23 mouse cellular contexts compared by ENCODE assay signal in genomic region chr13:95887375-95887774, GRCm38 (mm10). TPM values are rescaled to one million over a fixed set of nuclear protein-coding genes. Genes with fewer than 3 reads are reported as not detected.
DNase-seq lines count a peak whose midpoint lies in the region; ATAC-seq and TF ChIP-seq lines count a peak whose summit lies in the region.
"Had no signal": no experiment of that assay in that cellular context is flagged by ENCODE, and none has a peak within 500 bp of the region (broad histone marks: within the 10 kb centered on the region; RNA-seq: fewer than 3 reads in every experiment).

No protein-coding gene starts in this region.

- no peak overlapping the region for H3K4me2 ChIP-seq in kidney, embryonic 16.5 days (replicated peaks; ENCODE audit: low read depth, low read length)
- H3K4me2 ChIP-seq in CH12.LX (ENCODE audit: insufficient read depth, low read depth, poor library complexity, severe bottlenecking), result no peak overlapping the region
- H3K4me2 ChIP-seq: embryonic facial prominence, embryonic 13.5 days; forebrain, embryonic 12.5 days; heart, embryonic 11.5 days; heart, embryonic 15.5 days; hindbrain, embryonic 13.5 days had no signal

- no peaks in the 10 kb centered on the region for H3K36me3 ChIP-seq in kidney, embryonic 16.5 days (ENCODE audit: insufficient read depth, low read length)
- no peaks in the 10 kb centered on the region for H3K36me3 ChIP-seq in CH12.LX (replicated peaks in 1 of 2; ENCODE audit: control insufficient read depth in 1 of 2, insufficient read depth in 1 of 2, low read length in 1 of 2)
- H3K36me3 ChIP-seq: embryonic facial prominence, embryonic 13.5 days; forebrain, embryonic 12.5 days; heart, embryonic 15.5 days; hindbrain, embryonic 13.5 days had no signal

- H3K27ac ChIP-seq in kidney, embryonic 16.5 days (ENCODE audit: low read length), result no peak overlapping the region
- H3K27ac ChIP-seq in CH12.LX (ENCODE audit: insufficient read depth, low read depth), result no peak overlapping the region
- H3K27ac ChIP-seq: embryonic facial prominence, embryonic 13.5 days; forebrain, embryonic 12.5 days; heart, embryonic 15.5 days; hindbrain, embryonic 13.5 days had no signal

- no peak overlapping the region for H3K9ac ChIP-seq in kidney, embryonic 16.5 days (replicated peaks; ENCODE audit: low read length)
- no peak overlapping the region for H3K9ac ChIP-seq in CH12.LX (ENCODE audit: insufficient read depth, low read depth)
- H3K9ac ChIP-seq: embryonic facial prominence, embryonic 13.5 days; forebrain, embryonic 12.5 days; heart, embryonic 15.5 days; hindbrain, embryonic 13.5 days had no signal

- dilution Hi-C loops in CH12.LX (cut with MboI; ENCODE audit: extremely low pct_ligation_motif_present, extremely low pct_unique_long_range_greater_than_20kb, low sequenced_read_pairs), result no loop called here

- WGBS in kidney, embryonic 16.5 days, result 83% methylated on average over 7 of the region's 7 CpGs

- in situ Hi-C loops in CH12.LX (cut with MboI; ENCODE audit: low pct_ligation_motif_present, low pct_unique_long_range_greater_than_20kb, low sequenced_read_pairs), result no loop called here

- H3K79me2 ChIP-seq in CH12.LX (replicated peaks; ENCODE audit: control insufficient read depth, extremely low read depth, insufficient read depth, poor library complexity, severe bottlenecking), result no peaks in the 10 kb centered on the region

- DNase-seq in adrenal gland, adult (ENCODE audit: inconsistent age in 2 of 2, low spot score in 1 of 2), result peak; percentile 28 to 62
- no peak for DNase-seq in adrenal gland, postnatal 4 days (ENCODE audit: low spot score in 2 of 2)
- peak; percentile 49 to 56 for DNase-seq in kidney, adult 8-10 months
- no peak for DNase-seq in CH12.LX (ENCODE audit: extremely low read depth)
- peak; percentile 45 to 73 for DNase-seq in kidney, postnatal 25 days
- no peak for DNase-seq in heart, adult 9 months (ENCODE audit: low spot score in 2 of 2)
- no peak for DNase-seq in retina, postnatal 1 day
- DNase-seq: B cell, adult 2 months; cerebellum, adult 11-12 months; cerebellum, adult 9-10 months; cerebellum, postnatal 36 days; gastrocnemius, postnatal 10 days; heart, postnatal 14 days had no signal

- no peak for ATAC-seq in kidney, embryonic 16.5 days (ENCODE audit: low FRiP score, low TSS enrichment)
- ATAC-seq: activated CD4-positive, CD25-positive, alpha-beta regulatory T cell, adult 4 months; CD4-positive, CD25-positive, alpha-beta regulatory T cell, adult 4 months; forebrain, embryonic 16.5 days; Patski had no signal

- no peak for TF ChIP-seq RAD21 in CH12.LX (IDR thresholded peaks at IDR 0.05; ENCODE audit: low read depth, low read length)

- no peak for TF ChIP-seq POLR2A in CH12.LX (IDR thresholded peaks at IDR 0.05; ENCODE audit: low read depth, low read length)

- no peak for TF ChIP-seq EP300 in CH12.LX (IDR thresholded peaks at IDR 0.05; ENCODE audit: low read length)

- peaks cover 19% of the 10 kb centered on the region for H3K4me1 ChIP-seq in kidney, embryonic 16.5 days (ENCODE audit: insufficient read depth, low read length)
- peaks cover 4 to 14% of the 10 kb centered on the region in 2 experiments; a peak in 3 of 4 replicates for H3K4me1 ChIP-seq in CH12.LX (ENCODE audit: control insufficient read depth in 1 of 2, insufficient read depth in 2 of 2)

- TF ChIP-seq CTCF in CH12.LX (conservative IDR thresholded peaks at IDR 0.05 in 1 of 2, IDR thresholded peaks at IDR 0.05 in 1 of 2; ENCODE audit: low read depth in 2 of 2, low read length in 2 of 2), result no peak

- no peak overlapping the region for H3K4me3 ChIP-seq in kidney, embryonic 16.5 days (ENCODE audit: low read length)
- H3K4me3 ChIP-seq in CH12.LX (replicated peaks in 1 of 3; ENCODE audit: low read depth in 2 of 3, low read length in 2 of 3, poor library complexity in 1 of 3), result no peak overlapping the region
- H3K4me3 ChIP-seq: embryonic facial prominence, embryonic 13.5 days; forebrain, embryonic 12.5 days; heart, embryonic 15.5 days; hindbrain, embryonic 13.5 days had no signal

- no peaks in the 10 kb centered on the region for H3K27me3 ChIP-seq in kidney, embryonic 16.5 days (ENCODE audit: insufficient read depth, low read length)
- peaks cover 18% of the 10 kb centered on the region for H3K27me3 ChIP-seq in CH12.LX (replicated peaks)
- H3K27me3 ChIP-seq: embryonic facial prominence, embryonic 13.5 days; heart, embryonic 15.5 days; hindbrain, embryonic 13.5 days had no signal

- H3K9me3 ChIP-seq in kidney, embryonic 16.5 days (ENCODE audit: low read length), result no peaks in the 10 kb centered on the region
- H3K9me3 ChIP-seq in CH12.LX (replicated peaks; ENCODE audit: low read length), result no peaks in the 10 kb centered on the region
- H3K9me3 ChIP-seq: embryonic facial prominence, embryonic 13.5 days; forebrain, embryonic 12.5 days; heart, embryonic 15.5 days; hindbrain, embryonic 13.5 days had no signal

TF ChIP-seq in CH12.LX, 34 proteins besides CTCF, POLR2A, EP300 and RAD21:
- TF ChIP-seq IRF4 (IDR thresholded peaks at IDR 0.05; ENCODE audit: low read depth, low read length) (no peak), MAZ (IDR thresholded peaks at IDR 0.05; ENCODE audit: low read depth, low read length) (no peak), POLR2AphosphoS2 (IDR thresholded peaks at IDR 0.05; ENCODE audit: low read depth, low read length) (no peak), PAX5 (IDR thresholded peaks at IDR 0.05; ENCODE audit: low read length) (no peak), SIN3A (IDR thresholded peaks at IDR 0.05; ENCODE audit: low read length) (no peak), JUND (conservative IDR thresholded peaks at IDR 0.05; ENCODE audit: low read depth, low read length) (no peak), CHD1 (IDR thresholded peaks at IDR 0.05; ENCODE audit: low read depth, low read length) (no peak), NELFE (IDR thresholded peaks at IDR 0.05; ENCODE audit: low read depth, low read length) (no peak), JUN (IDR thresholded peaks at IDR 0.05; ENCODE audit: insufficient read depth, low read depth, low read length) (no peak), MYC (IDR thresholded peaks at IDR 0.05; ENCODE audit: low read depth, low read length) (no peak), USF2 (conservative IDR thresholded peaks at IDR 0.05; ENCODE audit: low read depth, low read length) (peak; percentile 26; the same call in 1 of the 2 replicates), ETS1 (conservative IDR thresholded peaks at IDR 0.05; ENCODE audit: low read depth, low read length) (no peak), CHD2 (IDR thresholded peaks at IDR 0.05; ENCODE audit: low read length) (no peak), HCFC1 (IDR thresholded peaks at IDR 0.05; ENCODE audit: low read depth, low read length) (no peak), SMC3 (IDR thresholded peaks at IDR 0.05; ENCODE audit: low read depth, low read length) (no peak), MAX (IDR thresholded peaks at IDR 0.05; ENCODE audit: low read length) (no peak), USF1 (IDR thresholded peaks at IDR 0.05; ENCODE audit: low read depth, low read length) (peak; percentile 35; the same call in 1 of the 2 replicates), TCF12 (IDR thresholded peaks at IDR 0.05; ENCODE audit: low read depth, low read length) (no peak), UBTF (IDR thresholded peaks at IDR 0.05; ENCODE audit: low read depth, low read length) (no peak), ZKSCAN1 (IDR thresholded peaks at IDR 0.05; ENCODE audit: borderline replicate concordance, low read depth, low read length) (no peak), ZNF384 (IDR thresholded peaks at IDR 0.05; ENCODE audit: low read depth, low read length) (no peak), BHLHE40 (IDR thresholded peaks at IDR 0.05; ENCODE audit: low read depth, low read length) (peak; percentile 39; the same call in 1 of the 2 replicates), RCOR1 (conservative IDR thresholded peaks at IDR 0.05; ENCODE audit: low read depth, low read length) (no peak)

RNA-seq across cellular contexts. Expression of gene Iqgap2, which starts 4.3 kb away (rescaled TPM):
- total RNA-seq in adrenal gland, postnatal 4 days (2021), result 10 to 100 TPM; 93.7 to 97.7 TPM
- polyA plus RNA-seq in kidney, embryonic 16.5 days (2015; fragmentation: Nextera tagmentation; extraction: Ambion mirVana), result 10.5 and 11.2 TPM in 2 replicates
- total RNA-seq in CH12.LX (2012; rRNA removed) (0.08 TPM in 2 replicates), CH12.LX (2014; rRNA removed) (0.11 and 0.14 TPM in 2 replicates)
- polyA plus RNA-seq in CH12.LX (2012; ENCODE audit: insufficient read length, low read depth), result 0.07 and 0.14 TPM in 2 replicates

Comparison
In these comparisons a context has a peak if more than half of its experiments do, and no peak if none do; other contexts are left out.
1. DNase-seq: peak in adrenal gland, adult (2 of 2), kidney, adult 8-10 months (2 of 2) and kidney, postnatal 25 days (2 of 2); none in adrenal gland, postnatal 4 days (0 of 2), CH12.LX (single experiment), heart, adult 9 months (0 of 2) and retina, postnatal 1 day (single experiment).
2. RNA of gene Iqgap2, which starts 4.3 kb away (total RNA-seq): 93.7 to 97.7 TPM in adrenal gland, postnatal 4 days; 0.08 to 0.14 TPM in CH12.LX; every median in the first group is over 10 times any median in the second.